Mouse (Mus musculus) lung, adult 2 months (tissue): ENCODE measurements around the gene Hist1h1a. TPM values are rescaled to one million over a fixed set of nuclear protein-coding genes. Genes with fewer than 3 reads are reported as not detected.
"Not testable (repeated sequence)": the region's sequence is repeated elsewhere in the genome, so short reads cannot be mapped to it uniquely, and the experiment has no call there.

ENCODE experiments used
- DNase-seq: peaks from one replicate; pipeline ENCODE4 v3.0.0; 2022
- H3K4me1 ChIP-seq: fragments of 200-500 bp; 2 replicates; pipeline ENCODE4 v1.6.1; 2011; ENCODE audit warnings: low read length; ENCODE audit not compliant: control insufficient read depth, insufficient read depth
- H3K4me3 ChIP-seq: fragments of 200-500 bp; replicated peaks from 2 replicates; pipeline ENCODE3; 2011; ENCODE audit warnings: low read depth, mild to moderate bottlenecking, control low read depth, low read length; ENCODE audit errors: extremely low read depth
- CTCF ChIP-seq: fragments of 200-500 bp; IDR thresholded peaks from 2 replicates; pipeline ENCODE4 v1.5.1; 2011; ENCODE audit warnings: mild to moderate bottlenecking, low read length, control low read depth; ENCODE audit not compliant: insufficient read depth
- POLR2A ChIP-seq: fragments of 200-500 bp; IDR thresholded peaks from 2 replicates; pipeline ENCODE4 v1.6.1; 2011; ENCODE audit warnings: low read depth, mild to moderate bottlenecking, control low read depth, low read length, borderline replicate concordance; ENCODE audit errors: extremely low read depth
- WGBS: fragments of 180-500 bp; shearing (Covaris S2); methylation state at CpG from one replicate; pipeline ENCODE4 v1.1.7; 2018; 5-methylcytosine and 5-hydroxymethylcytosine counted together
- polyA plus RNA-seq: library from polyadenylated mRNA; depleted of rRNA; stranded (reverse); fragments of >200 nt; gene quantifications from 2 replicates; pipeline ENCODE4 v1.2.3, GENCODE M21; 2012

The Hist1h1a gene
- polyA plus RNA-seq, 1 experiment: not detected

DNA sequence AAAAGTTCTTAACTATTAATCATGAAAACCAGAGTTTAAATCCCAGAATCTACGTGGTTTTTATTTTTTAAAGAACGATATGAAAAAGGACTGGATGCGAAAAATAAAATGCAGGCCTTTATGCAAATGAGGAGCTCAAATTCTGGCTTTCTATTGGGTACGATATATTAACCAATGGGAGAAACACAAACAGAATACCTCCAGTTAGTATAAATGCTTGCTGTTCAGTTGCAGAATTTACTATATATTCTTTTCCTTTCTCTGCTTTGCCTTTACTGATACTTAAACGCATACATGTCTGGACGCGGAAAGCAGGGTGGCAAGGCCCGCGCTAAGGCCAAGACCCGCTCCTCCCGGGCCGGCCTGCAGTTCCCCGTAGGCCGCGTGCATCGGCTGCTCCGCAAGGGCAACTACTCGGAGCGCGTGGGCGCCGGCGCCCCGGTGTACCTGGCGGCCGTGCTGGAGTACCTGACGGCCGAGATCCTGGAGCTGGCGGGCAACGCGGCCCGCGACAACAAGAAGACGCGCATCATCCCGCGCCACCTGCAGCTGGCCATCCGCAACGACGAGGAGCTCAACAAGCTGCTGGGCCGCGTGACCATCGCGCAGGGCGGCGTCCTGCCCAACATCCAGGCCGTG is 12.5 kb upstream of the Hist1h1a start, which contains the start of gene Hist1h2ab:
TSS of gene Hist1h2ab (plus strand) at position 288 of the 639 bp plus-strand sequence.
- DNase-seq: peak; percentile 55
- WGBS: under 1% methylated on average over 34 of the region's 47 CpGs
- H3K4me1 ChIP-seq: not testable (repeated sequence)
- peak within 1 kb of the TSS; percentile 62 for H3K4me3 ChIP-seq
- peak; percentile 33; the same call in 1 of the 2 replicates for TF ChIP-seq POLR2A

DNA sequence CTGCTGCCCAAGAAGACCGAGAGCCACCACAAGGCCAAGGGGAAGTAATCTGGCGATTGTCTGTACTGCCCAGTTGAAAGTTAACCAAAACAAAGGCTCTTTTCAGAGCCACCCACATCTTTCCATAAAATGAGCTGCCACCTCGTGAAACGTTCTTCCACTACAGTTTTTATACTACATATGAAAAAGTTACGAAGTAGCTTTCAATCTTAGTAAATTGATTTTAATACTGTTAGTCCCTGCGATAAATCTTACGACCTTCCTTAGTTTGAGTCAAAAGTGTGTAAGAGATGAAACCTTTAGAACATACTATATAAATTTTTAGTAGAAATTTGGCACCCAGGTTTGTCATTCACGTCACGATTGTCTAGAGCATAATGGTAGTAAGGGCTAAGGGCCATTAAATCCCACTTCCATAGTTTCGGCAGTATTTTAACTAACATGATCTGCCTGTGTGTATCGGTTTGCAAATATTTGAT is 11.9 kb upstream of the Hist1h1a start:
- DNase-seq: no peak
- Histone ChIP-seq H3K4me3 (peak overlapping the region; percentile 16), H3K4me1 (peaks cover 3% of the 10 kb centered on the region; the same call in 1 of the 2 replicates)
- no peak for TF ChIP-seq CTCF
- no peak for TF ChIP-seq POLR2A
- WGBS: 2% methylated on average over 11 of the region's 11 CpGs

DNA sequence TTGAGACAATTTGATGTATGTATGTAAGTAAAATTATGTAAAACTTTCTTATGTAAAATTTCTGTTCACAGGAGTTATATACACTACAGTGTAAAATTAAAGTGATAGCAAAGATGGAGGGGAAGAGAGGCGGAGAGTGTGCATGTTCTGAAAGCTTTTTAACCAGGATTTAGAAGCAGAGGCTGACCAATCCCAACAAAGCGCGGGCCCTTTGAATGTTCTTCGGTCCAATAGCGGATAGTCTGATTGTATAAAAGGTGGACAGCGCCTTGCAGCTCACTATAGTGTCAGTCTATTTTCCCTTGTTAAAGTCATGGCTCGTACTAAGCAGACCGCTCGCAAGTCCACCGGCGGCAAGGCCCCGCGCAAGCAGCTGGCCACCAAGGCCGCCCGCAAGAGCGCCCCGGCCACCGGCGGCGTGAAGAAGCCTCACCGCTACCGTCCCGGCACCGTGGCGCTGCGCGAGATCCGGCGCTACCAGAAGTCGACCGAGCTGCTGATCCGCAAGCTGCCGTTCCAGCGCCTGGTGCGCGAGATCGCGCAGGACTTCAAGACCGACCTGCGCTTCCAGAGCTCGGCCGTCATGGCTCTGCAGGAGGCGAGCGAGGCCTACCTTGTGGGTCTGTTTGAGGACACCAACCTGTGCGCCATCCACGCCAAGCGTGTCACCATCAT is 11.3 kb upstream of the Hist1h1a start, which contains the start of gene Hist1h3b:
TSS of gene Hist1h3b (plus strand) at position 201 of the 675 bp plus-strand sequence.
- H3K4me1 ChIP-seq: not testable (repeated sequence)
- peak; percentile 68 for DNase-seq
- 3% methylated on average over 18 of the region's 47 CpGs for WGBS
- peak within 1 kb of the TSS; percentile 16 for H3K4me3 ChIP-seq

DNA sequence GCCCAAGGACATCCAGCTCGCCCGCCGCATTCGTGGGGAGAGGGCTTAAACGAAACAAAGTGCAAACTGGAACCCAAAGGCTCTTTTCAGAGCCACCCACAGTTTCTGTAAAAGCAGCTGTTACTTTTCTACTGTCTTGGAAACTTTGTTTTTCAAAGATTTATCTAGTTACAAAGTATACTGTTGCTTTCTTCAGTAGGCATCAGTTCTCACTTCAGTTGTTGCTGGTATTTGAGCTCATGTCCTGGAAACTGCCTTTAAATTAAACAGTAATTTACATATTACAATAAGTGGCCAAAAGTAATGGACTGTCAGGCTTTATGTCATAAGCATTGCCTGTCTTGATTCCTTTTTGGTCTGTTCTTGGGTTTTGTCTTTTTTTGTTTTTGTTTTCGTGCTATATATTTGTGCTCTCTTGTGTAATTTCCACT is 10.7 kb upstream of the Hist1h1a start:
- Histone ChIP-seq H3K4me3 (no peak overlapping the region), H3K4me1 (no peaks in the 10 kb centered on the region; the same call in none of the 2 replicates)
- WGBS: 15% methylated on average over 6 of the region's 6 CpGs
- no peak for TF ChIP-seq CTCF
- no peak for TF ChIP-seq POLR2A
- DNase-seq: no peak

DNA sequence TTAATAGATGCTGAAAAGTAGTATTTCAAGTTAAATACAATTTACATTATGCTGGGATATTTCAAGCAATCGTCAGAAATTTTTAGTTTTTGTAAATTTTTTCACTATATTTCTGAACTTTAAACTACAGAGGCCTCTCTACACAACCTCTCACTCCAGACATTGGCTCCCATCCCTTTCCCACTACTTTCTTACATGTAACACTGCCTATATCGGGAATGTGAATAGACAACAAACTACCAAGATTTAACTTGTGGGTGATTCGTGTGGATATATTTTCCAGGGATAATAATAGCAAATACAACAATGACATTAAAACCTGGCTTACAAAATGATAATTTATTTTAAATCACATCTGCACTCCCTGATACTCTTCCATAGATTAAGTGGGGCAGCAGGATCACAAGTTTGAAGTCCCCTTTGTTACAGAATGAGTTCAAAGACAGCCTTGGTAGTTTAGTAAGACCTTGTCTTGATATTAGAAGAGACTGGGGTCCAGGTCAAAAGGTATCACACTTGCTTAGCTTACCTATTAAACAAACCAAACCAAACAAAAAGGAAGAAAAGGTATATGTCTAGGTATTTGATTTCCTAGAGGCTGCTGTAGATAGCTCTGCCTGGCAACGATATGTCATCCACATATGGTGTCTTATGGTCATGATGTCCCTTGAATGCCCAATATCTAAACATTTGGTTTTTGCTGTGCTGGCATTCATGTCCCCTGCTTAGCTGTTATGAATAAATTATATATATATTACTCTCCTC is 10.0 kb upstream of the Hist1h1a start:
- H3K4me3 ChIP-seq: no peak overlapping the region
- DNase-seq: no peak
- H3K4me1 ChIP-seq: no peaks in the 10 kb centered on the region; the same call in none of the 2 replicates
- 49% methylated on average over 4 of the region's 4 CpGs for WGBS
- no peak for TF ChIP-seq CTCF
- no peak for TF ChIP-seq POLR2A

DNA sequence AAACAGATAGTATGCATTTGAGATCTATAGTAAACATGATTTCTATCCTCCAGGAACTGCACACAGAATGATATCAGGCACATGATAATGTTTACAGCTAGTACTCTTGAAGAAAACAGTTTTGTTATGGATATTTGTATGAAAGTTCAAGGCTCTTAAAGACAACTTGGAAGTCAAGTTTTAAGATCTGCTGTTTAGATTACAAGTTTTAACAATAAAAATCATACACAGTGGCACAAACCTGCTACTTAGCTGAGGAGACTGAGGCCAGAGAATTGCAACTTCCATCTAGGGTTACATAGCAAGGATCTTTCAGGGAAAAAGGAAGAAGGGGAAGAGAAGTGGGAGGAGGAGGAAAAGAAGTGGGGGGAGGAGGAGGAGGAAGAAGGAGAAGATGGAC is 8.5 kb upstream of the Hist1h1a start:
- no peak for DNase-seq
- TF ChIP-seq POLR2A (no peak), CTCF (no peak)
- no peaks in the 10 kb centered on the region; the same call in none of the 2 replicates for H3K4me1 ChIP-seq
- no peak overlapping the region for H3K4me3 ChIP-seq

DNA sequence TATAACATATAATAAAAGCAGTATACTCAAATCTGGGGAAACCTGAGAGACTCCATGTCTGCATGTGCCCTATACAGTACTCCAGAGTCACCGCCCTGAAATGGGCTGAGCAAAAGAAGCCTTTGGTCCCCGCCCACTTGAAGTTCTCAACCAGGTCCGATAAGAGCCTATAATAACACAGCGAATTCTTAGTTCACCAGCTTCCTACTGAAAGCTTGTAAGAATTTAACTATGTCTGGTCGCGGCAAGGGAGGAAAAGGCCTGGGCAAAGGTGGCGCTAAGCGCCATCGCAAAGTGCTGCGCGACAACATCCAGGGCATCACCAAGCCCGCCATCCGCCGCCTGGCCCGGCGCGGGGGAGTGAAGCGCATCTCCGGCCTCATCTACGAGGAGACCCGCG is 6.7 kb upstream of the Hist1h1a start, which contains the start of gene Hist1h4b:
TSS of gene Hist1h4b (plus strand) at position 224 of the 400 bp plus-strand sequence.
- no peak for TF ChIP-seq CTCF
- TF ChIP-seq POLR2A: peak; percentile 85; the same call in 1 of the 2 replicates
- under 1% methylated on average over 20 of the region's 22 CpGs for WGBS
- H3K4me3 ChIP-seq: peak within 1 kb of the TSS; percentile 18
- H3K4me1 ChIP-seq: peaks cover 2% of the 10 kb centered on the region
- peak; percentile 75 for DNase-seq

DNA sequence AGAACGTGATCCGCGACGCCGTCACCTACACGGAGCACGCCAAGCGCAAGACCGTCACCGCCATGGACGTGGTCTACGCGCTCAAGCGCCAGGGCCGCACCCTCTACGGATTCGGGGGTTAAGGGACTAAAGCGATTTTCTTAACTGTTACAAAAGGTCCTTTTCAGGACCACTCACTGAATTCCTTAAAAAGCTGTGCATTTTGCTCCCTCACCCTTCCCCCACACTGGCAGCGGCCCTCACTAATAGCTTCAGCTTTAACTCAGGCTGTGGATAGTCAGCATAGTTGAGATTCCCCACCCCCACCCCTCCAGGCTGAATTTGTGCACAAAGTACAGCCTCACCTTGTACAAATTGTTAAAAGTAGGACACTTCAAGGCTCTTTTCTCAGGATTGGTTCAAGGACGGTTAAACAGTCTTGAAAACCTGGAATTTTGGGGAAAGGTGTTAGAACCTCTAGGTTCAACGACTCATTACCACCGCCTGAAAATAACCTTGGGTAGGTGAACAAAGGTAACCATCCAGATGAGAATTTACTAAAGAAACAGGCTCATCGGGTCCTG is 6.2 kb upstream of the Hist1h1a start:
- Histone ChIP-seq H3K4me3 (peak overlapping the region; percentile 18), H3K4me1 (peaks cover 2% of the 10 kb centered on the region)
- whole genome bisulfite sequencing: 2% methylated on average over 18 of the region's 23 CpGs
- no peak for DNase-seq
- TF ChIP-seq CTCF: no peak
- TF ChIP-seq POLR2A: no peak

DNA sequence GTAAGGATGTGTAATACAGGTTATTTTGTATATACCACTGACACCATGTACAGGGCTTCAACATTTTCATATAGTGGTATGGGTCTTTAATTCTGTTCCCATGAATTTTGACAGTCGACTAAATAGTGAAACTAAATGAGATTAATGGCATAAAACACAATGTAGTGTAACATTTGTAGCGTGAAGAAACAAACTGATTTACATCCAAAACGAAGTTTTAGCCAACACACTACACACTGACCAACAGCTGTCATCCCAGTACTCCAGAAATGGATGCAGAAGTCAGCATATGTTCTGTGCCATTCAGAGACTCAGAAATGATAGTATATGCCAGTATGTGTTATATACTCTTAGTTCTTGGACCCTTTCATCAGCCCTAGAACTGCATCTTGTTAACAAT is 5.5 kb upstream of the Hist1h1a start:
- Histone ChIP-seq H3K4me1 (peaks cover 2% of the 10 kb centered on the region), H3K4me3 (no peak overlapping the region)
- DNase-seq: no peak
- no peak for TF ChIP-seq CTCF
- no peak for TF ChIP-seq POLR2A
- 40% methylated on average over 3 of the region's 3 CpGs for WGBS
